Mouse (Mus musculus) C2C12 (cell line): ENCODE results near the gene Vps13d. TPM values are rescaled to one million over a fixed set of nuclear protein-coding genes. Genes with fewer than 3 reads are reported as not detected.

Experiments
- H3K27me3 ChIP-seq: one replicate; pipeline ENCODE4 v1.6.1; 2011; ENCODE audit not compliant: control insufficient read depth, insufficient read depth, insufficient read length
- H3K36me3 ChIP-seq: one replicate; pipeline ENCODE4 v1.6.1; 2011; ENCODE audit not compliant: control insufficient read depth, insufficient read depth
- H3K4me3 ChIP-seq: one replicate; pipeline ENCODE4 v1.5.1; 2011; ENCODE audit warnings: mild to moderate bottlenecking, control low read depth; ENCODE audit not compliant: poor library complexity, insufficient read depth, severe bottlenecking
- H3K79me2 ChIP-seq: one replicate; pipeline ENCODE4 v1.6.1; 2011; ENCODE audit not compliant: control insufficient read depth, insufficient read depth
- H3K79me3 ChIP-seq: one replicate; pipeline ENCODE4 v1.6.1; 2011; ENCODE audit warnings: low read depth, control low read depth
- H3ac ChIP-seq: one replicate; pipeline ENCODE3; 2011; ENCODE audit warnings: low read depth; ENCODE audit not compliant: control insufficient read depth, insufficient read length
- CEBPB ChIP-seq: IDR thresholded peaks from one replicate; pipeline ENCODE4 v1.6.1; 2011; ENCODE audit warnings: low read depth, mild to moderate bottlenecking, control low read depth, moderate library complexity
- CTCF ChIP-seq: IDR thresholded peaks from one replicate; pipeline ENCODE4 v1.5.1; 2011; ENCODE audit not compliant: control insufficient read depth, insufficient read depth, insufficient read length
- FOSL1 ChIP-seq: IDR thresholded peaks from one replicate; pipeline ENCODE4 v1.8.0; 2011; ENCODE audit warnings: mild to moderate bottlenecking, low read length; ENCODE audit not compliant: poor library complexity, insufficient read depth, severe bottlenecking
- MAX ChIP-seq: IDR thresholded peaks from one replicate; pipeline ENCODE4 v1.6.1; 2011; ENCODE audit warnings: mild to moderate bottlenecking, control low read depth
- MYOD1 ChIP-seq: IDR thresholded peaks from one replicate; pipeline ENCODE4 v1.6.1; 2011; ENCODE audit warnings: low read depth; ENCODE audit not compliant: control insufficient read depth, insufficient read length
- MYOG ChIP-seq: IDR thresholded peaks from one replicate; pipeline ENCODE4 v1.6.1; 2011; ENCODE audit not compliant: control insufficient read depth, insufficient read length; ENCODE audit errors: extremely low read depth
- USF1 ChIP-seq: IDR thresholded peaks from one replicate; pipeline ENCODE4 v1.6.1; 2011; ENCODE audit warnings: low read depth, mild to moderate bottlenecking, control low read depth, moderate library complexity
- polyA plus RNA-seq: library from polyadenylated mRNA; unstranded; fragments of >200 nt; fragmentation: generic; extraction: Trizol; gene quantifications from one replicate; pipeline ENCODE4 v1.2.1, GENCODE M21; 2012; ENCODE audit warnings: missing spikeins

The Vps13d gene
- polyA plus RNA-seq, 1 experiment, result 6.0 TPM

DNA sequence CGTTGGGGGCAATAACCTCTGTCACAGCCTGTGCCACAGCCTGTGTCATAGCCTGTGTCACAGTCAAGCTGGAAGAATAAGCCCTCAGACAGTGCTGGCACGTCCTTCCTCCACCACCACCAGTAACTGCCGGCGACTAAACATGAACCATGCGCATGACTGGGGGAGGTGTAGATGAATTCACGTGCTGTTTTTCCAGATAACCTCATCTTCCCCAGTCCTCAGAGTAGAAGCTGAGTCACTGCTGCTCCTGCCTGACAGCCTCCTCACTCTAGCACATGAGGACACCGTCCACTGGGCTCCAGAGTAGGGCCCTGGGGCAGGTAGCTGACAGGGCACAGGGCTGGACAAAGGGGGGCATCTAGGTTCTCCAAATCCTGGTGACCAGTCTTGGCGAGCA is 27.3 kb upstream of the Vps13d start:
- Histone ChIP-seq H3K27me3 (no peaks in the 10 kb centered on the region), H3K36me3 (peaks cover 52% of the 10 kb centered on the region), H3K4me3 (no peak overlapping the region), H3K79me2 (no peaks in the 10 kb centered on the region), H3ac (no peak overlapping the region), H3K79me3 (peaks cover 1% of the 10 kb centered on the region)
- TF ChIP-seq FOSL1, result no peak

DNA sequence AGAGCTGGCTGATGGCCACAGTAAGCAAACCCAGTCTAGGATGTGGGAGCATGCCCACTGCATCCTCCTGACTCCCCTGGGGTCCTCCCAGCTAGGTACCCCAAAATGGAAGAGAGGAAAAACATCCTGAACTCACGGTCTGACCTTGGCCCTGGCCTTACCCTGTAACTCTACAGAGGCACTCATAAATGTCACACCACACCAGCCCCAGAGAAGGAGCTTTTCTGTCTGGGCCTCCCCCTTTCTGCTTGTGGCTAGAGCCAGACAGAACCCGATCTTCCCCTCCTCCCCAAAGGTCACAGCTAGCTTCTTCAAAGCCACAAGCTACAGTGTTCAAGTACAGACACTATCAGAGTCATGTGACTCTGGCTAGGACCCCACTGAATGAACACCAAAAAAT is 26.6 kb upstream of the Vps13d start:
- Histone ChIP-seq H3ac (no peak overlapping the region), H3K4me3 (no peak overlapping the region), H3K79me2 (no peaks in the 10 kb centered on the region), H3K79me3 (peaks cover 1% of the 10 kb centered on the region), H3K27me3 (no peaks in the 10 kb centered on the region), H3K36me3 (peaks cover 55% of the 10 kb centered on the region)
- no peak for TF ChIP-seq MAX

DNA sequence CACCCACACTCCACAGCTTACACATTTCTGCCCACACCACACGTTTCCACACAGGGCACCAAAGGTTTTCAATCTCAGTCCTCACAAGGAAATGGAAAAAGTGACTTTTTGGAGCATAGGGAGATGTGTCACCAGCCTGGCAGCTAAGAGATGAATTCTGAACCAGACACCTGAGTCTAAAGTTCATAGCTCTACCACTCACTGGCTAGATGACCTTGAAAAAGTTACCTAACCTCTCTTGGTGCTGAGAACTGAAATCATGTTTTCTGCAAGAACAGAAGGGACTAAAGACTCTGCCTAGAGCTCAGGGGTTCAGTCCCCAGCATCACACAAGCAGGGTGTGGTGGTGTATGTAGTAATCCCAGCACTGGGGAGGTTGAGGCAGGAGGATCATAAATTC is 25.2 kb upstream of the Vps13d start:
- no peak overlapping the region for H3K4me3 ChIP-seq
- no peak overlapping the region for H3ac ChIP-seq
- TF ChIP-seq USF1, result no peak
- no peak for TF ChIP-seq MYOD1
- no peak for TF ChIP-seq MYOG
- no peak for TF ChIP-seq CEBPB
- TF ChIP-seq FOSL1, result no peak
- no peak for TF ChIP-seq MAX
- TF ChIP-seq CTCF, result no peak
- no peaks in the 10 kb centered on the region for H3K79me3 ChIP-seq
- no peaks in the 10 kb centered on the region for H3K79me2 ChIP-seq
- no peaks in the 10 kb centered on the region for H3K27me3 ChIP-seq
- peaks cover 50% of the 10 kb centered on the region for H3K36me3 ChIP-seq

DNA sequence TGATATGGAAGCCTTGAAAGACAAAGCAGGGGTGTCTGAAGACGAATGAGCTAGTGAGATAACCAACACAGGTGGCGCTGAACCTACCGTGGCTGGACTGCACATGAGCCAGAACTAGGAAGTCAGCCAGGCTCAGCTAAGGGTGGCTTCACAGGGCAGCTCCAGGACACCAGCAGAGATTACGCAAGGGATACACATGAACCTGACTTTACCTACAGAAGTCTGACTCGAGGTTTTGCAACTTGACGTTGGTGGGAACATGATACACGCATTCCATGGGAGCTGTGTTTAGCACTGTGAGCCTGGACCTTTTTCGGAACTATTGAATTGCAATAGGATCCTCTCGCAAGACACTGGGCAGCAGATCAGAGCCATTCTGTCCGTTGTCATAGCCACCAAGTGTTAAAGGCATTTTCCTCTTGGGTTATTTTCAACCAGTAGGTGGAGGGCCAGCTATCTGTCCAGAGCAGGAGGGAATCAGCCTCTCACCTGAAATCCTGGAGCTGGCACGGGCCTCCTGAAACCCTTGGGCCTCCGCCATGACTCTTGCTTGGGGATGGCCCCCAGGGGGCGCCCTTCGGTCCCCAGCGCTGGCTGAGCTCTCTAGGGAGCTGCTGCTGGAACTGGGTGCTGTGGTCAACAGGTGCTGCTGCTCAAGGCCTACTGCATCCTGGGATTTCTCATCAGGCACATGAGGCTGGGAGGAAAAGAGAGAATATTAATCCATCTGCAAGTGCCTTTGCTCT is 24.6 kb upstream of the Vps13d start:
- Histone ChIP-seq H3K27me3 (no peaks in the 10 kb centered on the region), H3K4me3 (no peak overlapping the region), H3K79me2 (no peaks in the 10 kb centered on the region), H3ac (no peak overlapping the region), H3K79me3 (no peaks in the 10 kb centered on the region), H3K36me3 (peaks cover 44% of the 10 kb centered on the region)
- TF ChIP-seq CEBPB (peak; percentile 23), MAX (no peak)

DNA sequence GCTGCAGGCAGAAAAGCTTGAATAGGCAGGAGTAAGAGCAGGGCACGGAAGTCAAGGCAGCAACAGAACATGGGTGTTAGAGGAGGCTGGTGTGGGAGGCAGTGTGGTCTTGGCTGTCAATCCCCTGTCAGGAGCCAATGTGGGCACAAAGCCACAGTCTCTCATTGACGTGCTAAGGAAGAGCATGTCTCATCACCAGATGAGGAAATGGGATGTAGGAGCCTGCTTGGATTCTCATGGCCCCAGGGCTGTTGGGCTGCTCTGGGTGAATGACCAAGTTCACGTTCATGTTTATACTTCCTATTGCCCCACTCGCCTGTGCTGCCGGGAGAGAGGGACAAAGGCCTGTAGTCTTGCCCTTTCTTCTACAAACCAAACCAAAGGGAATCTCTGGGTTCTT is 23.0 kb upstream of the Vps13d start:
- TF ChIP-seq USF1, result no peak
- no peak for TF ChIP-seq MAX
- TF ChIP-seq CEBPB, result no peak
- no peak for TF ChIP-seq MYOD1
- TF ChIP-seq MYOG, result no peak
- TF ChIP-seq FOSL1, result no peak
- no peak for TF ChIP-seq CTCF
- H3K4me3 ChIP-seq, result no peak overlapping the region
- no peaks in the 10 kb centered on the region for H3K27me3 ChIP-seq
- H3K79me3 ChIP-seq, result no peaks in the 10 kb centered on the region
- no peak overlapping the region for H3ac ChIP-seq
- no peaks in the 10 kb centered on the region for H3K79me2 ChIP-seq
- peaks cover 47% of the 10 kb centered on the region for H3K36me3 ChIP-seq

DNA sequence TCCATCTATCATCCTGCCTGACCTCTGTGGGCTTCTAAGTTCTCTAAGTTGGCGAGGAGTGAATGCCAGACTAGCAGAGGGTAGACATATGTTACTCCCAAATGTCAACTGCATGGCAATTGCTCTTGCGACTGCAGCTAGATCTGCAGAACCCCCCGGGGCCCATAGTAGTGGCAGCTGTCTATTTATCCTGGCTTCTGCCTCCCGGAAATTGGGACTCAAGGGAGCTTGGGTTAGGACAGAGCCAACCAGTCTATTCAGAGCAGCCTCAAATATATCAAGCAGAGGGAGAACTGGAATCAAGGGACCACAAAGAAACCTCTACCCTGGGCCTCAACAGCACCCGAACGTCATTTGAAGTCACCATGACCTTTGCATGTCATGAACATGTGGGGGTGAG is 22.2 kb upstream of the Vps13d start:
- H3K27me3 ChIP-seq, result no peaks in the 10 kb centered on the region
- TF ChIP-seq CTCF (no peak), USF1 (no peak), MYOG (no peak), MAX (no peak), MYOD1 (no peak), CEBPB (no peak), FOSL1 (no peak)
- H3K36me3 ChIP-seq, result peaks cover 47% of the 10 kb centered on the region
- H3K79me2 ChIP-seq, result no peaks in the 10 kb centered on the region
- H3ac ChIP-seq, result no peak overlapping the region
- no peak overlapping the region for H3K4me3 ChIP-seq
- H3K79me3 ChIP-seq, result no peaks in the 10 kb centered on the region

DNA sequence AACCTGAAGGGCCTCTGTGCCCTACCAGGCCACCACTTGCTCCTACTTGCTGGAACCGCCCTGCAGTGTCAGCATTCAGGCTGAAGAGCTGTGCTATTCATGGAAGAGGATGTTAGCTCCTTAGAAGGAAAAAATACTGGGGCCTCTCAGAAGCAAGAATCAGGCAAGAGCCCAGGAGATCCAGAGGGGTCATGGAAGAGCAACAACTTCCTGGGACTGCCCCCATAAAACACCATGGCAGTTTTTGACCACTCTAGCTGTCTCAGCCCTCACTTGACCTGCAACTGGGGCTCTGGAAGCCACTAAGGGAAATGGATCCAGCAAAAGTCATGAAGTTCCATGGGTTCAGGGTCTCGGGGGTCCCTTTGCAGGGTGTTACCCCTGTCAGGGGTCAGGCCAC is 20.6 kb upstream of the Vps13d start:
- H3ac ChIP-seq, result no peak overlapping the region
- H3K36me3 ChIP-seq, result peaks cover 40% of the 10 kb centered on the region
- H3K4me3 ChIP-seq, result no peak overlapping the region
- TF ChIP-seq MYOD1 (no peak), MYOG (no peak), MAX (no peak), FOSL1 (no peak), CEBPB (no peak), CTCF (no peak), USF1 (no peak)
- no peaks in the 10 kb centered on the region for H3K79me3 ChIP-seq
- no peaks in the 10 kb centered on the region for H3K79me2 ChIP-seq
- H3K27me3 ChIP-seq, result no peaks in the 10 kb centered on the region
